13 mouse cellular contexts compared by ENCODE assay signal in genomic region chr3:95056275-95056674, GRCm38 (mm10). TPM values are rescaled to one million over a fixed set of nuclear protein-coding genes. Genes with fewer than 3 reads are reported as not detected.
DNase-seq lines count a peak whose midpoint lies in the region; ATAC-seq lines count a peak whose summit lies in the region.
"Had no signal": no experiment of that assay in that cellular context is flagged by ENCODE, and none has a peak within 500 bp of the region (broad histone marks: within the 10 kb centered on the region; RNA-seq: fewer than 3 reads in every experiment).

No protein-coding gene starts in this region.

- no peaks in the 10 kb centered on the region for H3K27me3 ChIP-seq in embryonic facial prominence, embryonic 14.5 days (replicated peaks; ENCODE audit: control insufficient read depth, insufficient read depth, low read length)
- H3K27me3 ChIP-seq in embryonic facial prominence, embryonic 10.5 days (replicated peaks; ENCODE audit: low read depth, poor library complexity, severe bottlenecking): no peaks in the 10 kb centered on the region
- H3K27me3 ChIP-seq in lung, embryonic 15.5 days: no peaks in the 10 kb centered on the region

- H3K27ac ChIP-seq in embryonic facial prominence, embryonic 14.5 days (replicated peaks; ENCODE audit: low read depth, low read length): no peak overlapping the region
- no peak overlapping the region for H3K27ac ChIP-seq in embryonic facial prominence, embryonic 10.5 days (replicated peaks)
- H3K27ac ChIP-seq in lung, embryonic 15.5 days: no peak overlapping the region
- H3K27ac ChIP-seq: forebrain, embryonic 10.5 days; hindbrain, postnatal 0 days had no signal

- WGBS in embryonic facial prominence, embryonic 14.5 days: 80% methylated on average over 7 of the region's 7 CpGs
- 97% methylated on average over 7 of the region's 7 CpGs for WGBS in embryonic facial prominence, embryonic 10.5 days
- 56% methylated on average over 7 of the region's 7 CpGs for WGBS in lung, embryonic 15.5 days

- H3K4me3 ChIP-seq in embryonic facial prominence, embryonic 14.5 days (ENCODE audit: low read depth, low read length): no peak overlapping the region
- H3K4me3 ChIP-seq in embryonic facial prominence, embryonic 10.5 days: no peak overlapping the region
- H3K4me3 ChIP-seq in lung, embryonic 15.5 days: no peak overlapping the region
- H3K4me3 ChIP-seq: forebrain, embryonic 10.5 days had no signal

- H3K36me3 ChIP-seq in embryonic facial prominence, embryonic 14.5 days (ENCODE audit: control insufficient read depth, insufficient read depth, low read length): peaks cover 34% of the 10 kb centered on the region
- H3K36me3 ChIP-seq in embryonic facial prominence, embryonic 10.5 days (replicated peaks): peaks cover 49% of the 10 kb centered on the region
- H3K36me3 ChIP-seq in lung, embryonic 15.5 days: peaks cover 32% of the 10 kb centered on the region

- peaks cover 5% of the 10 kb centered on the region; the same call in 1 of the 2 replicates for H3K4me1 ChIP-seq in embryonic facial prominence, embryonic 14.5 days (ENCODE audit: control insufficient read depth, insufficient read depth, low read length)
- H3K4me1 ChIP-seq in embryonic facial prominence, embryonic 10.5 days: peaks cover 10% of the 10 kb centered on the region
- H3K4me1 ChIP-seq in lung, embryonic 15.5 days: peaks cover 24% of the 10 kb centered on the region

- H3K9me3 ChIP-seq in embryonic facial prominence, embryonic 14.5 days (ENCODE audit: control insufficient read depth, low read length): no peaks in the 10 kb centered on the region
- no peaks in the 10 kb centered on the region for H3K9me3 ChIP-seq in embryonic facial prominence, embryonic 10.5 days
- no peaks in the 10 kb centered on the region for H3K9me3 ChIP-seq in lung, embryonic 15.5 days
- H3K9me3 ChIP-seq: forebrain, embryonic 10.5 days; G1E had no signal

- 0 out of 2 replicates have a peak, but pooled peaks have one; percentile 27 for ATAC-seq in embryonic facial prominence, embryonic 14.5 days (ENCODE audit: low read depth)
- ATAC-seq in lung, embryonic 15.5 days (ENCODE audit: borderline replicate concordance, extremely low read depth, low FRiP score, low TSS enrichment): peak; percentile 61; the same call in 1 of the 2 replicates
- ATAC-seq: hindbrain, postnatal 0 days had no signal

- peak; percentile 56 for DNase-seq in embryonic facial prominence, embryonic 14.5 days (ENCODE audit: low spot score)
- no peak for DNase-seq in embryonic facial prominence, embryonic 10.5 days (ENCODE audit: low spot score)
- no peak for DNase-seq in lung, postnatal 14 days
- DNase-seq in liver: peak; percentile 24
- peak; percentile 31 to 59 for DNase-seq in spleen, postnatal 36 days (ENCODE audit: low spot score in 2 of 2)
- no peak for DNase-seq in layer of hippocampus, postnatal 36 days
- DNase-seq in thymus, adult 18-20 months: no peak
- DNase-seq: B cell, adult 2 months; right cerebral cortex, postnatal 4 days had no signal

- H3K9ac ChIP-seq in embryonic facial prominence, embryonic 14.5 days (ENCODE audit: low read depth, low read length): no peak overlapping the region
- no peak overlapping the region for H3K9ac ChIP-seq in lung, embryonic 15.5 days

- H3K4me2 ChIP-seq in embryonic facial prominence, embryonic 14.5 days (ENCODE audit: low read depth, low read length): no peak overlapping the region
- no peak overlapping the region for H3K4me2 ChIP-seq in lung, embryonic 15.5 days

RNA-seq across cellular contexts. Expression of gene Psmd4, which starts 13.9 kb away (rescaled TPM):
- polyA plus RNA-seq in embryonic facial prominence, embryonic 14.5 days (2014; fragmentation: Nextera tagmentation; extraction: Ambion mirVana): 234 and 252 TPM in 2 replicates
- 349 and 357 TPM in 2 replicates for polyA plus RNA-seq in embryonic facial prominence, embryonic 10.5 days (2016; fragmentation: Nextera tagmentation; extraction: Ambion mirVana)
- 239 and 245 TPM in 2 replicates for polyA plus RNA-seq in lung, embryonic 15.5 days (2015; fragmentation: Nextera tagmentation; extraction: Ambion mirVana)
- total RNA-seq in layer of hippocampus, postnatal 36 days (2021): 100 to 1,000 TPM; 148 to 177 TPM

RNA-seq across cellular contexts. Expression of gene Zfp687, which starts 41.0 kb away (rescaled TPM):
- 17.3 and 22.0 TPM in 2 replicates for polyA plus RNA-seq in embryonic facial prominence, embryonic 14.5 days (2014; fragmentation: Nextera tagmentation; extraction: Ambion mirVana)
- 34.9 and 36.9 TPM in 2 replicates for polyA plus RNA-seq in embryonic facial prominence, embryonic 10.5 days (2016; fragmentation: Nextera tagmentation; extraction: Ambion mirVana)
- polyA plus RNA-seq in lung, embryonic 15.5 days (2015; fragmentation: Nextera tagmentation; extraction: Ambion mirVana): 22.0 and 22.9 TPM in 2 replicates
- total RNA-seq in layer of hippocampus, postnatal 36 days (2021): 10 to 100 TPM; 20.3 to 22.4 TPM

RNA-seq across cellular contexts. Expression of gene Pip5k1a, which starts 50.5 kb away (rescaled TPM):
- 13.7 and 14.9 TPM in 2 replicates for polyA plus RNA-seq in embryonic facial prominence, embryonic 14.5 days (2014; fragmentation: Nextera tagmentation; extraction: Ambion mirVana)
- polyA plus RNA-seq in embryonic facial prominence, embryonic 10.5 days (2016; fragmentation: Nextera tagmentation; extraction: Ambion mirVana): 18.0 and 21.3 TPM in 2 replicates
- 17.2 and 18.1 TPM in 2 replicates for polyA plus RNA-seq in lung, embryonic 15.5 days (2015; fragmentation: Nextera tagmentation; extraction: Ambion mirVana)
- 10 to 100 TPM; 62.3 to 64.0 TPM for total RNA-seq in layer of hippocampus, postnatal 36 days (2021)

RNA-seq across cellular contexts. Expression of gene Vps72, which starts 54.5 kb away (rescaled TPM):
- 107 and 118 TPM in 2 replicates for polyA plus RNA-seq in embryonic facial prominence, embryonic 14.5 days (2014; fragmentation: Nextera tagmentation; extraction: Ambion mirVana)
- polyA plus RNA-seq in embryonic facial prominence, embryonic 10.5 days (2016; fragmentation: Nextera tagmentation; extraction: Ambion mirVana): 288 and 295 TPM in 2 replicates
- polyA plus RNA-seq in lung, embryonic 15.5 days (2015; fragmentation: Nextera tagmentation; extraction: Ambion mirVana): 163 and 165 TPM in 2 replicates
- total RNA-seq in layer of hippocampus, postnatal 36 days (2021): 10 to 100 TPM; 43.9 to 46.0 TPM

Comparison
In these comparisons a context has a peak if more than half of its experiments do, and no peak if none do; other contexts are left out.
1. DNase-seq: peak in embryonic facial prominence, embryonic 14.5 days (single experiment), liver (single experiment) and spleen, postnatal 36 days (2 of 2); none in embryonic facial prominence, embryonic 10.5 days (single experiment), lung, postnatal 14 days (single experiment), layer of hippocampus, postnatal 36 days (0 of 2) and thymus, adult 18-20 months (0 of 2).